Mouse (Mus musculus): Measurements from ENCODE around the gene Mink1. TPM values are rescaled to one million over a fixed set of nuclear protein-coding genes. Genes with fewer than 3 reads are reported as not detected.
A peak's percentile ranks its signal among the peaks of the same experiment; 100 is the strongest.

The Mink1 gene
- total and polyA plus RNA-seq, 3 experiments, result 33.8 to 230 (median 57.3) TPM

DNA sequence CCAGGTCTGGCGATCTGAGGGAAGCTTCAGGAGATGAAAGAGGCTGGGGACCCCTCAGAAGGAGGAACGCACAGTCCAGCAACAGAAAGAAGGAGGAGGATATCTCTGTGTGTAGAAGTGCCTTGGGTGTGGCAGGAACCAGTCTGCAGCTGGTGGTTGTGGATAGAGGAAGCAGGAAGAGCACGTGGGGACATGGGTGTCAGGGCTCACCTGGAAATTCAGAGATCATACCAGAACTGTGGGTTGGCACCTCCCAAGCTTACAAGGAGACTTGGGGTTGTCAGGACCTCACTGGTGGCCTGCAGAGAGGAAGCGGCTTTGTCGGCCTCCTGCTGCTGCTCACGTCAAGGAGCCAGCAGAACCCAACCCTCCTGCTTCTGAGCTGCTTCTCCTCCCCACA, 34.6 kb downstream of the Mink1 start (continued):
- no peak for TF ChIP-seq KAT2A (conservative IDR thresholded peaks at IDR 0.05; ENCODE audit: low read depth, low read length)

DNA sequence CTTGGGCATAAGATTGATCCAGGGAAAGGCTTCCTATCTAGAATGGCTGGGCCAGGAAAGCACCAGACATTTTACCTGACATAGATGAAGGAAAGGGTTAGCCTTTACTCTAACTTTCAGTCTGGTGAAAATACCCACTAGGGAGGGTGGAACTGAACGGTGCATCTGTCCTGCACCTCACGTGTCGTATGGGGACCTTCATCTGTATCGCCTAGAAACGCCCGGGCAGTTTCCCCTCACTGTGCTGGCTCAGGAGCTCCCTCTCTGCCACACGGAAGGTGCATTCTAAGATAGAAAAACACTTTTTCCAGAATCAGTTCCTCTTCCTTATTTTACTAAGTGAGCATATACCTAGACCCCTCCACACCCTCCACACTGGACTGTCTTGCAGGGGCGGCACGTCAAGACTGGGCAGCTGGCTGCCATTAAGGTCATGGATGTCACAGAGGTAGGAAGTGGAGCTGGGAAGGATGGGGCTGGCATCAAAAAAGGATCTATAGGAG, 35.8 kb downstream of the Mink1 start:
- DNase-seq (ENCODE audit: low read depth, low spot score), result no peak
- Histone ChIP-seq H3K79me2 (ENCODE audit: control insufficient read depth, insufficient read depth, low read length, poor library complexity) (no peaks in the 10 kb centered on the region), H3K4me3 (ENCODE audit: control insufficient read depth in 1 of 2, insufficient read depth in 1 of 2, low read depth in 2 of 2, low read length in 2 of 2) (no peak overlapping the region), H3K36me3 (ENCODE audit: control insufficient read depth in 1 of 2, insufficient read depth in 2 of 2, low read length in 2 of 2) (peaks cover 5 to 20% of the 10 kb centered on the region in 2 experiments), H3K27ac (ENCODE audit: control insufficient read depth, low read depth, low read length) (no peak overlapping the region), H3K9me3 (replicated peaks; ENCODE audit: insufficient read depth, low read length) (no peaks in the 10 kb centered on the region), H3K4me1 (ENCODE audit: control insufficient read depth in 1 of 2, insufficient read depth in 2 of 2, low read length in 2 of 2) (peaks cover 15 to 30% of the 10 kb centered on the region in 2 experiments), H3K27me3 (ENCODE audit: control insufficient read depth in 1 of 2, insufficient read depth in 2 of 2, low read length in 2 of 2) (no peaks in the 10 kb centered on the region), H3K9ac (ENCODE audit: control insufficient read depth, low read depth, low read length, poor library complexity, severe bottlenecking) (no peak overlapping the region)
- TF ChIP-seq MAZ (IDR thresholded peaks at IDR 0.05; ENCODE audit: low read depth, low read length) (no peak), GATA1 (IDR thresholded peaks at IDR 0.05; ENCODE audit: low read depth, low read length) (no peak), CHD1 (IDR thresholded peaks at IDR 0.05; ENCODE audit: low read depth, low read length) (no peak), TCF12 (IDR thresholded peaks at IDR 0.05; ENCODE audit: low read depth, low read length) (no peak), POLR2AphosphoS2 (IDR thresholded peaks at IDR 0.05; ENCODE audit: low read length) (no peak), TBP (IDR thresholded peaks at IDR 0.05; ENCODE audit: low read depth, low read length) (no peak)

DNA sequence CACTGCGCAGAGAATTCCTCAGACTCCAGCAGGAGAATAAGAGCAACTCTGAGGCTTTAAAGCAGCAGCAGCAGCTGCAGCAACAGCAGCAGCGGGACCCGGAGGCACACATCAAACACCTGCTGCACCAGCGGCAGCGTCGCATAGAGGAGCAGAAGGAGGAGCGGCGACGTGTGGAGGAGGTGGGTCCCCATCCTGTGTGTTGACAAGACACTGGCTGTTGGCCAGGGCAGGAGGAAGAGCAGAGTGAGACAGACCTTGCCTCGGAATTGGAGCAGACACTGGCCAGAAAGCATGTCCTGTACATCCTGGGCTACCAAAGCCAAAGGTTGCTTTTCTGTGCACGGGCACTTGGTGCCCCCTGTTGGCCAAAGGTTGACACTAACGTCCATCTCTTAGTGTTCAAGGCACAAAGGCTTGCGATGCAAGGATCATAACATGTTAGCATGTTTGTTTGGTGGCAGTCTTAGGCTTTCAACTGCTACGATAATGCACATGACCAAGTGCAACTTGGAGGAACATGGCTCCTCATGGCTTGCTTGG, 42.4 kb downstream of the Mink1 start:
- no peak overlapping the region for H3K4me3 ChIP-seq (ENCODE audit: control insufficient read depth in 1 of 2, insufficient read depth in 1 of 2, low read depth in 2 of 2, low read length in 2 of 2)
- no peak overlapping the region for H3K27ac ChIP-seq (ENCODE audit: control insufficient read depth, low read depth, low read length)
- peak; percentile 75 for DNase-seq (ENCODE audit: low read depth, low spot score)
- peaks cover 0 to 5% of the 10 kb centered on the region in 2 experiments; a peak in 2 of 4 replicates for H3K36me3 ChIP-seq (ENCODE audit: control insufficient read depth in 1 of 2, insufficient read depth in 2 of 2, low read length in 2 of 2)
- no peaks in the 10 kb centered on the region for H3K27me3 ChIP-seq (ENCODE audit: control insufficient read depth in 1 of 2, insufficient read depth in 2 of 2, low read length in 2 of 2)
- no peaks in the 10 kb centered on the region for H3K79me2 ChIP-seq (ENCODE audit: control insufficient read depth, insufficient read depth, low read length, poor library complexity)
- no peaks in the 10 kb centered on the region for H3K9me3 ChIP-seq (replicated peaks; ENCODE audit: insufficient read depth, low read length)
- H3K4me1 ChIP-seq (ENCODE audit: control insufficient read depth in 1 of 2, insufficient read depth in 2 of 2, low read length in 2 of 2), result no peaks in the 10 kb centered on the region
- H3K9ac ChIP-seq (ENCODE audit: control insufficient read depth, low read depth, low read length, poor library complexity, severe bottlenecking), result no peak overlapping the region
- TF ChIP-seq ELF1 (IDR thresholded peaks at IDR 0.05; ENCODE audit: low read depth, low read length) (no peak), CHD1 (IDR thresholded peaks at IDR 0.05; ENCODE audit: low read depth, low read length) (no peak), ZKSCAN1 (IDR thresholded peaks at IDR 0.05; ENCODE audit: low read depth, low read length) (no peak), SIN3A (IDR thresholded peaks at IDR 0.05; ENCODE audit: low read length) (no peak), KAT2A (conservative IDR thresholded peaks at IDR 0.05; ENCODE audit: low read depth, low read length) (no peak), GATA1 (IDR thresholded peaks at IDR 0.05; ENCODE audit: low read depth, low read length) (no peak), MXI1 (IDR thresholded peaks at IDR 0.05; ENCODE audit: low read depth, low read length) (no peak), EP300 (IDR thresholded peaks at IDR 0.05; ENCODE audit: low read depth in 1 of 2, low read length in 2 of 2) (no peak), USF2 (IDR thresholded peaks at IDR 0.05; ENCODE audit: borderline replicate concordance in 1 of 2, insufficient read depth in 1 of 2, low read depth in 1 of 2, low read length in 2 of 2) (no peak), MYC (IDR thresholded peaks at IDR 0.05; ENCODE audit: low read depth, low read length) (no peak), ZC3H11A (IDR thresholded peaks at IDR 0.05; ENCODE audit: low read depth, low read length) (peak; percentile 87), MAX (IDR thresholded peaks at IDR 0.05; ENCODE audit: low read length) (no peak), MAZ (IDR thresholded peaks at IDR 0.05; ENCODE audit: low read depth, low read length) (no peak), RCOR1 (IDR thresholded peaks at IDR 0.05; ENCODE audit: low read depth, low read length) (no peak), NELFE (IDR thresholded peaks at IDR 0.05; ENCODE audit: low read depth, low read length) (no peak), MEF2A (IDR thresholded peaks at IDR 0.05; ENCODE audit: extremely low read depth, insufficient replicate concordance, low read depth, low read length, poor library complexity, severe bottlenecking) (no peak), ZNF384 (IDR thresholded peaks at IDR 0.05; ENCODE audit: low read depth, low read length) (peak; percentile 49; the same call in 1 of the 2 replicates), TAL1 (IDR thresholded peaks at IDR 0.05; ENCODE audit: low read length) (no peak), HCFC1 (IDR thresholded peaks at IDR 0.05; ENCODE audit: low read depth, low read length) (no peak), CTCF (IDR thresholded peaks at IDR 0.05 in 2 of 3, conservative IDR thresholded peaks at IDR 0.05 in 1 of 3; ENCODE audit: control insufficient read depth in 1 of 3, insufficient read depth in 1 of 3, low read depth in 2 of 3, low read length in 3 of 3, poor library complexity in 1 of 3, severe bottlenecking in 1 of 3) (peak; percentile 90 to 93 (median 93)), JUND (IDR thresholded peaks at IDR 0.05; ENCODE audit: low read depth, low read length) (no peak), ZMIZ1 (IDR thresholded peaks at IDR 0.05; ENCODE audit: low read depth, low read length) (no peak), USF1 (IDR thresholded peaks at IDR 0.05; ENCODE audit: low read depth, low read length) (no peak), SMC3 (IDR thresholded peaks at IDR 0.05; ENCODE audit: low read depth, low read length) (peak; percentile 93), POLR2A (IDR thresholded peaks at IDR 0.05; ENCODE audit: control insufficient read depth in 1 of 2, insufficient read depth in 1 of 2, low read depth in 1 of 2, low read length in 2 of 2, poor library complexity in 1 of 2) (no peak), POLR2AphosphoS5 (IDR thresholded peaks at IDR 0.05; ENCODE audit: borderline replicate concordance, low read depth, low read length) (no peak)

All from MEL (cell line).